Mouse (Mus musculus) common myeloid progenitor, adult 5-6 weeks (primary cell): ENCODE data around the gene Sbsn. TPM values are rescaled to one million over a fixed set of nuclear protein-coding genes. Genes with fewer than 3 reads are reported as not detected.

Experiments used
- ATAC-seq: replicated peaks from 2 replicates; pipeline ENCODE4 v1.8.0; 2016; ENCODE audit warnings: low read depth, mild to moderate bottlenecking, moderate TSS enrichment, inconsistent platforms; ENCODE audit not compliant: poor library complexity, severe bottlenecking
- total RNA-seq: library from RNA; stranded (forward); fragments of 200-1000, 187-1606 nt; gene quantifications from 2 replicates; pipeline ENCODE4 v1.2.3, GENCODE M21; 2017

Sbsn gene
- total RNA-seq, 1 experiment from 2014 or later = not detected

DNA sequence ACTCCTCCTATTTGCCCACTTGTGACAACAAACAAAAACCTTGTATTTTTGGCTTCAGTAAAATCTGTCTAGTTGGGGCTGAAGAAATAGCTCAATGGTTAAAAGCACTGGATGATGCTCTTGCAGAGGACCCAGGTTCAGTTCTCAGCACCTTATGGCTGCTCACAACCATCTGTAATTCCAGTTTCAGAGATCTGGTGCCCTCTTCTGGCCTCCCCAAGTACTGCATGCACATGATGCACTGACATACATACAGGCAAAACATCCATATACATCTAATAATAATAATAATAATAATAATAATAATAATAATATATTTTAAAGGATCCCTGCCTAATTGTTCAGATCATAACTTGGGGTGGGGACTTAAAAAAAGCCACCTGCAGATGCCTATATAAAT lies 49.4 kb downstream of the Sbsn start:
- no peak for ATAC-seq

DNA sequence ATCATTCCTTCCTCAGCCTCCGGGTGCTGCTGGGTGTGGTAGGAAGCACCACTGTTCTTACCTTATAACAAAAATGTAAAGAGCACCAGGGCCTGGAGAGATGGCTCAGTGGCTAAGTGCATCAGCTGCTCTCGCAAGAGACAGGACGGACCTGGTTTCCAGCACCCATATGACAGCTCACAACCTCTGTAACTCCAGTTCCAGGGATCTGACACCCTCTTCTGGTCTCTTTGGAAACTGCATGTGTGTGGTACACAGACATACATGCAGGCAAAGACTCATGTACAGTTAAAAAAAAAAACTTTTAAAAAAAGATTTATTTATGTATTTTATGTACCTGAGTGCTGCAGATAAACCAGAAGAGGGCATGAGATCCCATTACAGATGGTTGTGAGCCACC lies 52.0 kb downstream of the Sbsn start:
- ATAC-seq = no peak

GRCm38 (mm10) chr7:30804026-30804715 lies 52.9 kb downstream of the Sbsn start:
- ATAC-seq = no peak

Other genes starting within 250 kb of the Sbsn start
- gene Arhgap33, start 216.4 kb upstream of the Sbsn start, total RNA-seq = 5.2 and 9.1 TPM in 2 replicates
- gene Hspb6, start 199.3 kb upstream of the Sbsn start, total RNA-seq = 3.2 and 4.2 TPM in 2 replicates
- gene Proser3, start 199.2 kb upstream of the Sbsn start, total RNA-seq = 4.7 TPM in 2 replicates
- 20.8 and 21.2 TPM in 2 replicates for gene Lin37, start 191.6 kb upstream of the Sbsn start, total RNA-seq
- 58.2 and 68.5 TPM in 2 replicates for gene U2af1l4, start 188.2 kb upstream of the Sbsn start, total RNA-seq
- gene Gm49396, start 188.1 kb upstream of the Sbsn start, total RNA-seq = 3.7 and 5.4 TPM in 2 replicates
- 117 and 174 TPM in 2 replicates for gene Psenen, start 187.8 kb upstream of the Sbsn start, total RNA-seq
- 1.8 TPM in 1 of 2 replicates, not detected in the other for gene Igflr1, start 186.0 kb upstream of the Sbsn start, total RNA-seq
- 8.9 and 24.9 TPM in 2 replicates for gene Kmt2b, start 162.7 kb upstream of the Sbsn start, total RNA-seq
- gene Zbtb32, start 152.6 kb upstream of the Sbsn start, total RNA-seq = 0.32 TPM in 1 of 2 replicates, not detected in the other
- not detected in 2 replicates for gene Upk1a, start 138.6 kb upstream of the Sbsn start, total RNA-seq
- 396 and 504 TPM in 2 replicates for gene Cox6b1, start 125.3 kb upstream of the Sbsn start, total RNA-seq
- gene Etv2, start 115.6 kb upstream of the Sbsn start, total RNA-seq = not detected in 2 replicates
- 39.4 and 47.8 TPM in 2 replicates for gene Rbm42, start 101.2 kb upstream of the Sbsn start, total RNA-seq
- gene Haus5, start 86.5 kb upstream of the Sbsn start, total RNA-seq = 17.2 and 27.1 TPM in 2 replicates
- not detected in 2 replicates for gene Pmis2, start 79.9 kb upstream of the Sbsn start, total RNA-seq
- not detected in 2 replicates for gene 2200002J24Rik, start 52.5 kb upstream of the Sbsn start, total RNA-seq
- 1.1 and 1.8 TPM in 2 replicates for gene Atp4a, start 39.3 kb upstream of the Sbsn start, total RNA-seq
- 51.1 and 61.8 TPM in 2 replicates for gene Tmem147, start 21.9 kb upstream of the Sbsn start, total RNA-seq
- not detected in 2 replicates for gene Gapdhs, start 7.8 kb upstream of the Sbsn start, total RNA-seq
- 4.2 TPM in 1 of 2 replicates, not detected in the other for gene Dmkn, start 12.3 kb downstream of the Sbsn start, total RNA-seq
- not detected in 2 replicates for gene Krtdap, start 36.4 kb downstream of the Sbsn start, total RNA-seq
- 20.3 and 28.0 TPM in 2 replicates for gene Ffar2, start 72.3 kb downstream of the Sbsn start, total RNA-seq
- not detected in 2 replicates for gene Ffar3, start 104.7 kb downstream of the Sbsn start, total RNA-seq
- gene Ffar1, start 110.1 kb downstream of the Sbsn start, total RNA-seq = not detected in 2 replicates
- gene Cd22, start 128.9 kb downstream of the Sbsn start, total RNA-seq = 0.29 and 7.6 TPM in 2 replicates
- gene Mag, start 163.4 kb downstream of the Sbsn start, total RNA-seq = not detected in 2 replicates
- not detected in 2 replicates for gene Hamp2, start 173.2 kb downstream of the Sbsn start, total RNA-seq
- not detected in 2 replicates for gene Hamp, start 192.6 kb downstream of the Sbsn start, total RNA-seq
- 130 and 138 TPM in 2 replicates for gene Usf2, start 205.3 kb downstream of the Sbsn start, total RNA-seq
- 1.1 TPM in 1 of 2 replicates, not detected in the other for gene Lsr, start 222.0 kb downstream of the Sbsn start, total RNA-seq
- not detected in 2 replicates for gene Fam187b, start 222.3 kb downstream of the Sbsn start, total RNA-seq